Comparison of ENCODE assay signal across 30 mouse cellular contexts in the genomic region with DNA sequence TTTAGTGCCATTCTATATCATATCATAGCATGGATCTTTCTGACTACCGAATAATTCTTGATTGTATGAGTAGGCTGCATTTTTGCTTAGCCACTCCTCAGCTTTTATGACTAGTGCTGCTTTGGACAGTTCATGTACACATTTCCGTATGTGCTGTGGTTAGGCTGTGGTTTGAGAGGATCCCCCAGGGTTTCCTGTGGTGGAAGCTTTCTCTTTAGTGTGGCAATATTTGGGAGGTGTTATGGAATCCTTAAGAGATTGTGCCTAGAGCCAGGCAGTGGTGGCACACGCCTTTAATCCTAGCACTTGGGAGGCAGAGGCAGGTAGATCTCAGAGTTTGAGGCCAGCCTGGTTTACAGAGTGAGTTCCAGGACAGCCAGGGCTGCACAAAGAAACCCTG. TPM values are rescaled to one million over a fixed set of nuclear protein-coding genes. Genes with fewer than 3 reads are reported as not detected.
DNase-seq lines count a peak whose midpoint lies in the region; ATAC-seq and TF ChIP-seq lines count a peak whose summit lies in the region.
"Had no signal": no experiment of that assay in that cellular context is flagged by ENCODE, and none has a peak within 500 bp of the region (broad histone marks: within the 10 kb centered on the region; RNA-seq: fewer than 3 reads in every experiment).

No protein-coding gene starts in this region.

- H3K27ac ChIP-seq in liver, embryonic 12.5 days = no peak overlapping the region
- no peak overlapping the region for H3K27ac ChIP-seq in kidney, embryonic 15.5 days
- no peak overlapping the region for H3K27ac ChIP-seq in heart, embryonic 10.5 days
- H3K27ac ChIP-seq: embryonic facial prominence, embryonic 13.5 days; forebrain, embryonic 10.5 days; forebrain, embryonic 15.5 days; hindbrain, embryonic 12.5 days; layer of hippocampus, adult 2 months; limb, embryonic 13.5 days; liver, embryonic 14.5 days; lung, embryonic 15.5 days; midbrain, embryonic 13.5 days; neural tube, embryonic 12.5 days; stomach, postnatal 0 days had no signal

- no peak for TF ChIP-seq POLR2A in myocyte (IDR thresholded peaks at IDR 0.05; ENCODE audit: insufficient read length, low read depth)

- no peak overlapping the region for H3ac ChIP-seq in myocyte (ENCODE audit: control insufficient read depth, insufficient read length)

- H3K27me3 ChIP-seq in liver, embryonic 12.5 days (replicated peaks) = no peaks in the 10 kb centered on the region
- H3K27me3 ChIP-seq in myocyte (ENCODE audit: control insufficient read depth, insufficient read depth, insufficient read length) = no peaks in the 10 kb centered on the region
- H3K27me3 ChIP-seq in kidney, embryonic 15.5 days = no peaks in the 10 kb centered on the region
- H3K27me3 ChIP-seq in heart, embryonic 10.5 days (ENCODE audit: insufficient read depth, poor library complexity, severe bottlenecking) = no peaks in the 10 kb centered on the region
- H3K27me3 ChIP-seq: CH12.LX; embryonic facial prominence, embryonic 13.5 days; forebrain, embryonic 15.5 days; hindbrain, embryonic 12.5 days; limb, embryonic 13.5 days; lung, embryonic 15.5 days; midbrain, embryonic 13.5 days; neural tube, embryonic 12.5 days had no signal

- H3K4me2 ChIP-seq in liver, embryonic 12.5 days = no peak overlapping the region
- H3K4me2 ChIP-seq in myocyte (ENCODE audit: low read depth) = no peak overlapping the region
- no peak overlapping the region for H3K4me2 ChIP-seq in kidney, embryonic 15.5 days
- H3K4me2 ChIP-seq: embryonic facial prominence, embryonic 13.5 days; forebrain, embryonic 15.5 days; hindbrain, embryonic 12.5 days; limb, embryonic 13.5 days; lung, embryonic 15.5 days; midbrain, embryonic 13.5 days; neural tube, embryonic 12.5 days had no signal

- ATAC-seq in liver, embryonic 12.5 days = no peak
- peak; percentile 72 to 86 for ATAC-seq in hematopoietic stem cell, adult 5-6 weeks (replicated peaks in 1 of 2; ENCODE audit: insufficient read depth in 1 of 2, low FRiP score in 2 of 2, low TSS enrichment in 1 of 2, low read depth in 1 of 2, poor library complexity in 2 of 2, severe bottlenecking in 2 of 2)
- ATAC-seq in kidney, embryonic 15.5 days (replicated peaks; ENCODE audit: low FRiP score) = no peak
- ATAC-seq: forebrain, embryonic 15.5 days; midbrain, embryonic 13.5 days had no signal

- H3K4me3 ChIP-seq in liver, embryonic 12.5 days = no peak overlapping the region
- no peak overlapping the region for H3K4me3 ChIP-seq in myocyte
- H3K4me3 ChIP-seq in kidney, embryonic 15.5 days (replicated peaks) = no peak overlapping the region
- H3K4me3 ChIP-seq in heart, embryonic 10.5 days = no peak overlapping the region
- H3K4me3 ChIP-seq: embryonic facial prominence, embryonic 13.5 days; forebrain, embryonic 10.5 days; forebrain, embryonic 15.5 days; hindbrain, embryonic 12.5 days; layer of hippocampus, adult 2 months; limb, embryonic 13.5 days; lung, embryonic 15.5 days; megakaryocyte, embryonic 14.5 days; midbrain, embryonic 13.5 days; neural tube, embryonic 12.5 days had no signal

- no peak overlapping the region for H3K9ac ChIP-seq in liver, embryonic 12.5 days
- no peak overlapping the region for H3K9ac ChIP-seq in kidney, embryonic 15.5 days
- H3K9ac ChIP-seq: embryonic facial prominence, embryonic 13.5 days; forebrain, embryonic 15.5 days; hindbrain, embryonic 12.5 days; limb, embryonic 13.5 days; liver, embryonic 14.5 days; lung, embryonic 15.5 days; midbrain, embryonic 13.5 days; neural tube, embryonic 12.5 days had no signal

- WGBS in liver, embryonic 12.5 days (ENCODE audit: insufficient replicate concordance) = 54% methylated on average over 3 of the region's 3 CpGs
- 93% methylated on average over 3 of the region's 3 CpGs for WGBS in kidney, embryonic 15.5 days
- 85% methylated on average over 3 of the region's 3 CpGs for WGBS in heart, embryonic 10.5 days

- H3K4me1 ChIP-seq in liver, embryonic 12.5 days = no peaks in the 10 kb centered on the region
- H3K4me1 ChIP-seq in kidney, embryonic 15.5 days = 0 out of 2 replicates have a peak, but pooled peaks cover 4% of the 10 kb centered on the region
- peaks cover 3% of the 10 kb centered on the region; the same call in 1 of the 2 replicates for H3K4me1 ChIP-seq in heart, embryonic 10.5 days
- H3K4me1 ChIP-seq: forebrain, embryonic 10.5 days; forebrain, embryonic 15.5 days; hindbrain, embryonic 12.5 days; midbrain, embryonic 13.5 days; neural tube, embryonic 12.5 days had no signal

- peaks cover 58% of the 10 kb centered on the region for H3K36me3 ChIP-seq in liver, embryonic 12.5 days
- peaks cover 17% of the 10 kb centered on the region for H3K36me3 ChIP-seq in myocyte (ENCODE audit: control insufficient read depth, insufficient read depth)
- H3K36me3 ChIP-seq in kidney, embryonic 15.5 days = peaks cover 74% of the 10 kb centered on the region
- peaks cover 64% of the 10 kb centered on the region for H3K36me3 ChIP-seq in heart, embryonic 10.5 days
- H3K36me3 ChIP-seq: forebrain, embryonic 15.5 days had no signal

- no peaks in the 10 kb centered on the region for H3K9me3 ChIP-seq in liver, embryonic 12.5 days (replicated peaks)
- H3K9me3 ChIP-seq in kidney, embryonic 15.5 days (replicated peaks) = no peaks in the 10 kb centered on the region
- no peaks in the 10 kb centered on the region for H3K9me3 ChIP-seq in heart, embryonic 10.5 days
- H3K9me3 ChIP-seq: embryonic facial prominence, embryonic 13.5 days; forebrain, embryonic 10.5 days; forebrain, embryonic 15.5 days; hindbrain, embryonic 12.5 days; limb, embryonic 13.5 days; lung, embryonic 15.5 days; megakaryocyte, embryonic 14.5 days; midbrain, embryonic 13.5 days; neural tube, embryonic 12.5 days had no signal

- H3K79me2 ChIP-seq in myocyte (ENCODE audit: control insufficient read depth, insufficient read depth) = no peaks in the 10 kb centered on the region

- peak; percentile 12 for DNase-seq in liver
- peak; percentile 44 for DNase-seq in T-cell, adult 2 months (ENCODE audit: low spot score)
- DNase-seq in cerebellum, adult 11-12 months = no peak
- no peak for DNase-seq in heart, embryonic 10.5 days (ENCODE audit: low spot score)
- DNase-seq: adrenal gland, postnatal 25 days; cerebellum, adult 9-10 months; heart, postnatal 14 days; kidney, adult 18-20 months; kidney, postnatal 36 days; right cerebral cortex, adult 18-20 months; spleen, adult 18-20 months; thymus, adult 18-20 months; thymus, postnatal 25 days had no signal

TF ChIP-seq in myocyte, 11 proteins besides CTCF, POLR2A, EP300 and RAD21:
- TF ChIP-seq CEBPB (IDR thresholded peaks at IDR 0.05; ENCODE audit: insufficient read depth, poor library complexity, severe bottlenecking) (0 out of 2 replicates have a peak, but pooled peaks have one; percentile 16), TCF3 (IDR thresholded peaks at IDR 0.05; ENCODE audit: insufficient read length, low read depth) (no peak)

RNA-seq across cellular contexts. Expression of a gene that starts 18.5 kb away (rescaled TPM):
- polyA plus RNA-seq in liver, embryonic 12.5 days (2016; fragmentation: Nextera tagmentation; extraction: Ambion mirVana) = 6.0 and 6.4 TPM in 2 replicates
- total RNA-seq in hematopoietic stem cell, adult 5-6 weeks (2017) = 5.4 and 6.2 TPM in 2 replicates
- polyA plus RNA-seq in myocyte (2012; fragmentation: generic; extraction: Trizol) = 6.9 TPM
- polyA plus RNA-seq in kidney, embryonic 15.5 days (2015; fragmentation: Nextera tagmentation; extraction: Ambion mirVana) = 11.6 and 12.3 TPM in 2 replicates
- polyA plus RNA-seq in heart, embryonic 10.5 days (2016; fragmentation: Nextera tagmentation; extraction: Ambion mirVana) = 10.5 and 10.9 TPM in 2 replicates

Comparison
In these comparisons a context has a peak if more than half of its experiments do, and no peak if none do; other contexts are left out.
1. DNase-seq: peak in liver (single experiment) and T-cell, adult 2 months (single experiment); none in cerebellum, adult 11-12 months (single experiment) and heart, embryonic 10.5 days (single experiment).
2. ATAC-seq: peak in hematopoietic stem cell, adult 5-6 weeks (2 of 2); none in liver, embryonic 12.5 days (single experiment) and kidney, embryonic 15.5 days (single experiment).